Mouse (Mus musculus) layer of hippocampus, adult 8-10 months (tissue): Measurements from ENCODE around the gene Mpp4. TPM values are rescaled to one million over a fixed set of nuclear protein-coding genes. Genes with fewer than 3 reads are reported as not detected.

Experiments used
- DNase-seq, 2 experiments: peaks; one replicate each; pipeline ENCODE4 v3.0.0; 2022; ENCODE audit warnings: low spot score in 2 of 2
- total RNA-seq, 4 experiments: library from RNA; stranded (reverse); gene quantifications; 2 replicates each; pipeline ENCODE4 v1.2.4; 2022

Mpp4 gene
- total RNA-seq, 4 experiments from 2014 or later = 1.2 to 2.4 (median 2.2) TPM

GRCm38 (mm10) chr1:59167654-59168425 lies 4.7 kb upstream of the Mpp4 start:
- no peak for DNase-seq

- no peak for DNase-seq
These were observed 3.2 kb upstream of the Mpp4 start for GRCm38 (mm10) chr1:59166232-59166905.

GRCm38 (mm10) chr1:59163918-59164317 lies 729 bp upstream of the Mpp4 start:
- DNase-seq = no peak

- no peak for DNase-seq
These were observed 722 bp downstream of the Mpp4 start for GRCm38 (mm10) chr1:59162309-59163024.

- DNase-seq = no peak
These were observed 1.8 kb downstream of the Mpp4 start for GRCm38 (mm10) chr1:59161396-59161795.

- no peak for DNase-seq
These were observed 2.3 kb downstream of the Mpp4 start for GRCm38 (mm10) chr1:59160871-59161270.

- DNase-seq = no peak
These were observed 4.1 kb downstream of the Mpp4 start for GRCm38 (mm10) chr1:59159136-59159535.

- DNase-seq = no peak
These were observed 4.7 kb downstream of the Mpp4 start for GRCm38 (mm10) chr1:59158498-59158897.

- no peak for DNase-seq
These were observed 5.3 kb downstream of the Mpp4 start for GRCm38 (mm10) chr1:59157846-59158245.

GRCm38 (mm10) chr1:59152346-59152745 lies 10.8 kb downstream of the Mpp4 start:
- DNase-seq = no peak

GRCm38 (mm10) chr1:59150542-59150941 lies 12.6 kb downstream of the Mpp4 start:
- DNase-seq = no peak

GRCm38 (mm10) chr1:59144543-59144942 lies 18.6 kb downstream of the Mpp4 start:
- no peak for DNase-seq

GRCm38 (mm10) chr1:59142809-59143208 lies 20.4 kb downstream of the Mpp4 start:
- DNase-seq = no peak

GRCm38 (mm10) chr1:59134419-59134818 lies 28.8 kb downstream of the Mpp4 start:
- DNase-seq = no peak

GRCm38 (mm10) chr1:59128879-59129278 lies 34.3 kb downstream of the Mpp4 start:
- DNase-seq = no peak

GRCm38 (mm10) chr1:59125558-59125957 lies 37.6 kb downstream of the Mpp4 start:
- no peak for DNase-seq

GRCm38 (mm10) chr1:59119720-59120457 lies 43.3 kb downstream of the Mpp4 start, which contains the start of gene Tmem237:
TSS of gene Tmem237 (minus strand) at chr1:59120408.
- peak; percentile 90 to 92 for DNase-seq

- DNase-seq = no peak
These were observed 52.7 kb downstream of the Mpp4 start for GRCm38 (mm10) chr1:59110524-59110923.

- no peak for DNase-seq
These were observed 61.1 kb downstream of the Mpp4 start for GRCm38 (mm10) chr1:59102071-59102470.

GRCm38 (mm10) chr1:59101020-59101419 lies 62.2 kb downstream of the Mpp4 start:
- DNase-seq = no peak

GRCm38 (mm10) chr1:59094705-59095104 lies 68.5 kb downstream of the Mpp4 start, which contains the start of gene C2cd6:
TSS of gene C2cd6 (minus strand) at chr1:59094900.
- DNase-seq = no peak
